Mouse (Mus musculus) liver, adult 2 months (tissue): ENCODE measurements around the gene Pp2d1. TPM values are rescaled to one million over a fixed set of nuclear protein-coding genes. Genes with fewer than 3 reads are reported as not detected.
"Not testable (repeated sequence)": the region's sequence is repeated elsewhere in the genome, so short reads cannot be mapped to it uniquely, and the experiment has no call there.

Experiments used
- DNase-seq: peaks from one replicate; pipeline ENCODE4 v3.0.0-alpha.2; 2011; ENCODE audit warnings: low read depth, low spot score; ENCODE audit errors: extremely low read depth
- H3K27ac ChIP-seq: fragments of 200-500 bp; replicated peaks from 2 replicates; pipeline ENCODE4 v1.5.1; 2012; ENCODE audit warnings: low read depth, mild to moderate bottlenecking, control low read depth, inconsistent platforms, low read length; ENCODE audit not compliant: insufficient read depth
- H3K27me3 ChIP-seq: fragments of 200-500 bp; 2 replicates; pipeline ENCODE4 v1.6.1; 2012; ENCODE audit warnings: mild to moderate bottlenecking, moderate library complexity, low read length, inconsistent platforms; ENCODE audit not compliant: control insufficient read depth, insufficient read depth
- H3K36me3 ChIP-seq: fragments of 200-500 bp; 2 replicates; pipeline ENCODE4 v1.6.1; 2012; ENCODE audit warnings: low read length, inconsistent platforms; ENCODE audit not compliant: control insufficient read depth, insufficient read depth
- H3K4me1 ChIP-seq: fragments of 200-500 bp; 2 replicates; pipeline ENCODE4 v1.6.1; 2011; ENCODE audit warnings: low read length; ENCODE audit not compliant: control insufficient read depth, insufficient read depth
- H3K4me3 ChIP-seq: fragments of 200-500 bp; 2 replicates; pipeline ENCODE4 v1.5.1; 2011; ENCODE audit warnings: low read depth, mild to moderate bottlenecking, control low read depth, low read length, moderate library complexity; ENCODE audit not compliant: insufficient read depth
- H3K79me2 ChIP-seq: fragments of 200-500 bp; 2 replicates; pipeline ENCODE4 v1.6.1; 2012; ENCODE audit warnings: inconsistent platforms, mild to moderate bottlenecking, low read length, moderate library complexity; ENCODE audit not compliant: control insufficient read depth, insufficient read depth
- H3K9ac ChIP-seq: fragments of 200-500 bp; 2 replicates; pipeline ENCODE4 v1.6.1; 2012; ENCODE audit warnings: low read depth, mild to moderate bottlenecking, control low read depth, inconsistent platforms, low read length
- CTCF ChIP-seq: fragments of 200-500 bp; IDR thresholded peaks from 2 replicates; pipeline ENCODE4 v1.5.1; 2011; ENCODE audit warnings: low read depth, low read length, control low read depth
- POLR2A ChIP-seq: fragments of 200-500 bp; IDR thresholded peaks from 2 replicates; pipeline ENCODE4 v1.6.1; 2011; ENCODE audit warnings: low read length, control low read depth; ENCODE audit not compliant: insufficient read depth; ENCODE audit errors: extremely low read depth
- WGBS: fragments of 180-500 bp; shearing (Covaris S2); methylation state at CpG from one replicate; pipeline ENCODE4 v1.1.7; 2018; 5-methylcytosine and 5-hydroxymethylcytosine counted together
- polyA plus RNA-seq: library from polyadenylated mRNA; depleted of rRNA; stranded (reverse); fragments of >200 nt; gene quantifications from 2 replicates; pipeline ENCODE4 v1.2.3, GENCODE M21; 2012; rRNA removed
- total RNA-seq: library from RNA; depleted of rRNA; stranded (reverse); fragments of >200 nt; gene quantifications from 2 replicates; pipeline ENCODE4 v1.2.3, GENCODE M21; 2014; rRNA removed

Gene Pp2d1
- 0.09 TPM in 1 of 2 replicates, not detected in the other for total RNA-seq
- polyA plus RNA-seq: not detected in 2 replicates

DNA sequence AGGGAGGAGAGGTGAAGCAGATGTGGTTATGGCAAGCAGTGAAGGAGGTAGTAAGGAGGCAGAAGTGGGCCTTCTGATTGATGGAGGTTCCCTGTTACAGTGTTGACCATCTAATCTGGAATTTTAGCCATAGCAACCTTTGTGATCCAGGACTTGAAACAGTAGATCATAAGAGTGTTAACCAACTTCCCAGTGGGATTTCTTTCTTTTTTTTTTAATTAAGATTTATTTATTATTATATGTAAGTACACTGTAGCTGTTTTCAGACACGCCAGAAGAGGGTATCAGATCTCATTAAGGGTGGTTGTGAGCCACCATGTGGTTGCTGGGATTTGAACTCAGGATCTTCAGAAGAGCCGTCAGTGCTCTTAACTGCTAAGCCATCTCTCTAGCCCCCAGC lies at the start of gene Pp2d1:
Gene Pp2d1 (minus strand): TSS at position 101 of the 400 bp plus-strand sequence.
- H3K79me2 ChIP-seq, H3K27me3 ChIP-seq, H3K4me3 ChIP-seq, DNase-seq, H3K27ac ChIP-seq, H3K36me3 ChIP-seq, H3K9ac ChIP-seq, H3K4me1 ChIP-seq: not testable (repeated sequence)
- 98% methylated on average over 2 of the region's 2 CpGs for WGBS

DNA sequence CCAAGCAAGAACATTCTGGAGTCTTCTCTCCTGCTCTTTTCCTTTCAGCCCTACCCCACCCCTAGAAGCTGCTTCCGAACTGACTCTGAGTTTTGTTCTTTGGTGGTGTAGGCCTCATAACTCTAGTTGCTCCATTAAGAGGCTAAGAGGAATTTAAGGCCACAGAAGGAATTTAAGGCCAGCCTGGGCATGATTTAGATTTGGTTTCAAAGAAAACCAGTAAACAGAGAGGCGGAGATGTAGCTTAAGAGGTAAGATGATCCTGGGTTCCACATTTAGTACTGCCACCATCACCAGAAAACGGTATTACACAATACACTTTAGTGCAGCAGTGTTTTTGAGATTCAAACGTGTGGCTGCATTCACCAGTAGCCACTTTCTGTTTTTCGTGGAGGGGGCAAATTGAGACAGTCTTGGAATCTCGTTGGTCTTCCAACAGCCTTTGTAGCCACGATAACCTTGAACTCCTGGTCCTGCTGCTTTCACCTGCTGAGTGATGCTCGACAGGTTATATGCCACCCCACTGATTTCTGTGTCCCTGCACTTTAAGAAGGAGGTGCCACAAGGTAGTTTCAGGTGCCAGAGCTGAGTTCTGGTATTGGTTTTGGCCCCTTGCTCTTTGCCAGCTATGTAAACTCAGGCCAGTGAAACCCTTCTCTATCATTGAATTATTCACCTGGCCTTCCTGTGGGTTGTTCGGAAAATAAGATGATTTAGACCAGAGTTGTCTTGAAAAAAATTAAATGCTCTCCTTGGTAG lies 49.0 kb upstream of the Pp2d1 start:
- no peak for TF ChIP-seq POLR2A
- no peak for TF ChIP-seq CTCF
- 33% methylated on average over 9 of the region's 9 CpGs for WGBS
- Histone ChIP-seq H3K4me1 (peaks cover 32% of the 10 kb centered on the region), H3K27ac (peak overlapping the region; percentile 89), H3K79me2 (peaks cover 41% of the 10 kb centered on the region), H3K9ac (0 out of 2 replicates have a peak overlapping the region, but pooled peaks have one; percentile 2), H3K27me3 (no peaks in the 10 kb centered on the region), H3K4me3 (no peak overlapping the region), H3K36me3 (peaks cover 2% of the 10 kb centered on the region; the same call in 1 of the 2 replicates)
- DNase-seq: peak; percentile 90

DNA sequence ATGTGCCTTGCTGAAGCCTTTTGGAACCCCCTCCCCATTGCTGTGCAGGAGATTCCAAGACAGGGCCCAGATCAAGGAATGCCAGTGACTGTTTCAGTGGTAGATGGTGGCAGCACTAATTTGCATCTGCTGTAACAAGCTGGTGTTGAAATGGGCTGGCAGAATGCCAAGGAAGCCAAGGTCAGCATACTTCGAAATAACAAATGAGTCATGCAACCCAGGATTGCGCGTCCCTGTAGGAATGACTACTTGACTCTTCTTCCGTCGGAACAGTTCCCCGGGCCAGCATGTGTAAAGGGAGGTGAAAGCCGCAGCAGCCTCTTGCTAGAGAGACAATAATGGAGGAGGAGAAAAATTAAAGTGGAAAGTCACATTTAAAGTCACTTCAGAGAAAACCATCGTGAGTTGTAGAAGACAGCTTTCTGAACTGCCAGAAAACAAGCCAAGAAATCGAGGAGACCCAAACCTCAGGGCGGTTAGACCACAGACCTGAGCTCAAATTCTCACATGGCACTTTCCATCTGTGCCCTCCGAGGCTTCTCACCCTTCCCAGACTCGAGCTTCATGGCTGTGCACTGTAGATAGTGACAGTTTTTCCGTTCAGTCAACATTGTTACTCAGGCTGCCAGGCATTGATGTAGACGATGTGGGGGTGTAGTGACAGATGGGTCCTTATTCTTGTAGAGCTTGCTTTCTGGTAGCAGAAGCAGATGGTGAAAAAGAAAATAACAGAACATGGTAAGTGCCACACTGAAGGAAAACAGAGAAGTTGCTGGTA lies 48.0 kb upstream of the Pp2d1 start:
- Histone ChIP-seq H3K36me3 (peaks cover 2% of the 10 kb centered on the region; the same call in 1 of the 2 replicates), H3K4me1 (peaks cover 36% of the 10 kb centered on the region), H3K27ac (peak overlapping the region; percentile 89), H3K79me2 (peaks cover 51% of the 10 kb centered on the region), H3K27me3 (no peaks in the 10 kb centered on the region), H3K4me3 (no peak overlapping the region), H3K9ac (peak overlapping the region; percentile 66)
- 6% methylated on average over 14 of the region's 14 CpGs for WGBS
- no peak for TF ChIP-seq POLR2A
- TF ChIP-seq CTCF: no peak
- peak; percentile 98 for DNase-seq

DNA sequence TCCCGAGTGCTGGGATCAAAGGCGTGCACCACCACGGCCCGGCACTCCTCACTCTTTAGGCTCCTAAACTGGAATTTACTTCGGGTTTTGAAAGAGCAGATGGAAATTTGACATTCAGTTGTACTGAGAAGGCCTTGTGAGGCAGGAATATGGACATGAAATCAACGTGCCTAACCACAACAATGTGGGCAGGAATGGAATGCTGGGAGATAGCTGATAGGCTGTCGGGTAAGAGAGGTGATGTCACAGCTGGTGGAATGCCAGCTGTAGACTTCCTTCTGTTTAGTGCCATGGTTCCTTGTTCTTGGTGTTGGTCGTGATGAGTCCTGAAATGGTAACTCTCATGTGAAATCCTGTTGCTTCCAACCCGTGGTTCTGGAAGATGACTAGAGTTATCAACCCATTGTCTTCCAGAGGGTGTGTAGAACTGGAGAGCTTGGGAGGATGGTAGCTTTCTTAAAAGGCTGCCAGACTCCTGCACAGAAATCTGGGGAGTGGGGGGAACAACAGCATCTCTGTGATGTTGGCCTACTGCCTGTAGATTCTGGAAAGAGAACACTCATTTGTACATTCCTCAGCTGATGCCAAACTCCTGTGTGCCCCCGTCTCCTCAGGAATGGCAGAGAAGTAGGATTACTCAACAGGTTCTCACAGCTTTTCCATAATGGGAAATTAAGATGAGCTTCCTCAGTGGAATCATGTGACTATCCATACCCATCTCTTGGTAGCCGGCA lies 44.8 kb upstream of the Pp2d1 start:
- peaks cover 2% of the 10 kb centered on the region; the same call in 1 of the 2 replicates for H3K36me3 ChIP-seq
- DNase-seq: no peak
- no peaks in the 10 kb centered on the region for H3K27me3 ChIP-seq
- H3K9ac ChIP-seq: no peak overlapping the region
- H3K4me1 ChIP-seq: peaks cover 45% of the 10 kb centered on the region
- peaks cover 37% of the 10 kb centered on the region; the same call in 1 of the 2 replicates for H3K79me2 ChIP-seq
- TF ChIP-seq POLR2A (no peak), CTCF (no peak)
- WGBS: 75% methylated on average over 11 of the region's 11 CpGs
- no peak overlapping the region for H3K4me3 ChIP-seq
- H3K27ac ChIP-seq: no peak overlapping the region

DNA sequence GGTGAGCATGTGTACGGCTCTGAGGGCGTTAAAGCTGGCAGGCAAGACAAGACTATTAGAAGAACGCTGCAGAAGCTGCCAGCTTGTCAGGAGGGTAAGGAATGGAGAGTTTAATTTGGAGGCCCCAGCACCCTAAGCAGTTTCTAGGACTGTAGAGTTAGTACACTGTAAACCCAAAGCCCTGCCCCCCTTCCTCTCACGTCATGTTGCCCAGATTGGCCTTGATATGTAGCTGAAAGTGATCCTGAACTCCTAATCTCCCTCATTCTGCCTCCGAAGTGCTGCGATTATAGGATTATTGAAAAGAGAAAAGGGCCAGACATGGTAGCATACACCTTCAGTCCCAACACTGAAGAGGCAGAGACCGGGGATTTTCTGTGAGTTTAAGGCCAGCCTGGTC lies 43.6 kb upstream of the Pp2d1 start:
- Histone ChIP-seq H3K4me3 (no peak overlapping the region), H3K4me1 (peaks cover 44% of the 10 kb centered on the region), H3K79me2 (peaks cover 39% of the 10 kb centered on the region), H3K9ac (no peak overlapping the region), H3K36me3 (peaks cover 2% of the 10 kb centered on the region; the same call in 1 of the 2 replicates), H3K27ac (no peak overlapping the region), H3K27me3 (no peaks in the 10 kb centered on the region)
- 91% methylated on average over 7 of the region's 7 CpGs for WGBS
- DNase-seq: no peak
- TF ChIP-seq CTCF (no peak), POLR2A (no peak)
